Mouse (Mus musculus) embryonic facial prominence, embryonic 14.5 days (tissue): ENCODE results near the gene Abhd16a. TPM values are rescaled to one million over a fixed set of nuclear protein-coding genes. Genes with fewer than 3 reads are reported as not detected.
A peak's percentile ranks its signal among the peaks of the same experiment; 100 is the strongest.

Experiments
- ATAC-seq: fragments of 200-750 bp; cut with Nextera tagmentation; 2 replicates; pipeline ENCODE4 v1.8.0; 2017; ENCODE audit warnings: low read depth, moderate number of reproducible peaks, moderate TSS enrichment
- DNase-seq: peaks from one replicate; pipeline ENCODE4 v3.0.0-alpha.2; 2015; ENCODE audit warnings: low spot score
- H3K27ac ChIP-seq: fragments of 300-500 bp; sonication (generic); replicated peaks from 2 replicates; pipeline ENCODE4 v1.5.1; 2014; ENCODE audit warnings: low read depth, mild to moderate bottlenecking, low read length, moderate library complexity
- H3K27me3 ChIP-seq: fragments of 300-500 bp; sonication (generic); replicated peaks from 2 replicates; pipeline ENCODE4 v1.6.1; 2014; ENCODE audit warnings: low read length; ENCODE audit not compliant: control insufficient read depth, insufficient read depth
- H3K36me3 ChIP-seq: fragments of 300-500 bp; sonication (generic); 2 replicates; pipeline ENCODE4 v1.6.1; 2014; ENCODE audit warnings: low read length, mixed read lengths; ENCODE audit not compliant: control insufficient read depth, insufficient read depth
- H3K4me1 ChIP-seq: fragments of 300-500 bp; sonication (generic); 2 replicates; pipeline ENCODE4 v1.6.1; 2014; ENCODE audit warnings: antibody characterized with exemption, low read length; ENCODE audit not compliant: control insufficient read depth, insufficient read depth
- H3K4me2 ChIP-seq: fragments of 300-500 bp; sonication (generic); 2 replicates; pipeline ENCODE4 v1.6.1; 2014; ENCODE audit warnings: low read depth, mild to moderate bottlenecking, low read length, moderate library complexity, mixed read lengths
- H3K4me3 ChIP-seq: fragments of 300-500 bp; sonication (generic); 2 replicates; pipeline ENCODE4 v1.5.1; 2014; ENCODE audit warnings: low read depth, mild to moderate bottlenecking, low read length
- H3K9ac ChIP-seq: fragments of 300-500 bp; sonication (generic); 2 replicates; pipeline ENCODE4 v1.6.1; 2014; ENCODE audit warnings: low read depth, mild to moderate bottlenecking, low read length, moderate library complexity, mixed read lengths
- H3K9me3 ChIP-seq: fragments of 300-500 bp; sonication (generic); 2 replicates; pipeline ENCODE4 v1.6.1; 2016; ENCODE audit warnings: low read length; ENCODE audit not compliant: control insufficient read depth
- WGBS: fragments of 180-500 bp; shearing (Covaris S2); extraction: QIAGEN DNeasy Blood & Tissue Kit; methylation state at CpG from one replicate; pipeline ENCODE4 v1.1.7; 2014; 5-methylcytosine and 5-hydroxymethylcytosine counted together
- polyA plus RNA-seq: library from polyadenylated mRNA; unstranded; fragments of >200 nt; fragmentation: Nextera tagmentation; extraction: Ambion mirVana; gene quantifications from 2 replicates; pipeline ENCODE4 v1.2.1, GENCODE M21; 2014

Abhd16a gene
- polyA plus RNA-seq, 1 experiment from 2014 or later: 77.2 TPM

DNA sequence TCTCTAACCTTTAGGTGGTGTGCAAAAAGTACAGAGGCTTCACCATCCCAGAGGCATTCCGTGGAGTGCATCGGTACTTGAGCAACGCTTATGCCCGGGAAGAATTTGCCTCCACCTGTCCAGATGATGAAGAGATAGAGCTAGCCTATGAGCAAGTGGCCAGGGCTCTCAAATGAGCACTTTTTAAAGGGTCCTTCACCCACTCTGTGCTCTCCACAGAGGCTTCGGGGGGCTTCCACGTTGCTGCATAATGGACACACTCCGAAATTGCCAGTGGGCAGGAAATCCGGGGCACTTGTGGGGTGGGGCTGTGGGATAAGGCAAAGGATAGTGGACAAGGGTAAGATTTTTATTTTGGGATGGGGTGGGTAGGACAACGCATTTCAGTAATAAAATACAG is 30.7 kb upstream of the Abhd16a start:
- H3K36me3 ChIP-seq: peaks cover 72% of the 10 kb centered on the region
- 58% methylated on average over 9 of the region's 9 CpGs for WGBS
- H3K4me2 ChIP-seq: peak overlapping the region; percentile 86
- H3K27ac ChIP-seq: peak overlapping the region; percentile 92
- peak overlapping the region; percentile 65; the same call in 1 of the 2 replicates for H3K4me3 ChIP-seq
- no peak for ATAC-seq
- no peaks in the 10 kb centered on the region for H3K27me3 ChIP-seq
- H3K4me1 ChIP-seq: no peaks in the 10 kb centered on the region; the same call in 1 of the 2 replicates
- no peak for DNase-seq
- peak overlapping the region; percentile 85; the same call in 1 of the 2 replicates for H3K9ac ChIP-seq
- H3K9me3 ChIP-seq: no peaks in the 10 kb centered on the region

DNA sequence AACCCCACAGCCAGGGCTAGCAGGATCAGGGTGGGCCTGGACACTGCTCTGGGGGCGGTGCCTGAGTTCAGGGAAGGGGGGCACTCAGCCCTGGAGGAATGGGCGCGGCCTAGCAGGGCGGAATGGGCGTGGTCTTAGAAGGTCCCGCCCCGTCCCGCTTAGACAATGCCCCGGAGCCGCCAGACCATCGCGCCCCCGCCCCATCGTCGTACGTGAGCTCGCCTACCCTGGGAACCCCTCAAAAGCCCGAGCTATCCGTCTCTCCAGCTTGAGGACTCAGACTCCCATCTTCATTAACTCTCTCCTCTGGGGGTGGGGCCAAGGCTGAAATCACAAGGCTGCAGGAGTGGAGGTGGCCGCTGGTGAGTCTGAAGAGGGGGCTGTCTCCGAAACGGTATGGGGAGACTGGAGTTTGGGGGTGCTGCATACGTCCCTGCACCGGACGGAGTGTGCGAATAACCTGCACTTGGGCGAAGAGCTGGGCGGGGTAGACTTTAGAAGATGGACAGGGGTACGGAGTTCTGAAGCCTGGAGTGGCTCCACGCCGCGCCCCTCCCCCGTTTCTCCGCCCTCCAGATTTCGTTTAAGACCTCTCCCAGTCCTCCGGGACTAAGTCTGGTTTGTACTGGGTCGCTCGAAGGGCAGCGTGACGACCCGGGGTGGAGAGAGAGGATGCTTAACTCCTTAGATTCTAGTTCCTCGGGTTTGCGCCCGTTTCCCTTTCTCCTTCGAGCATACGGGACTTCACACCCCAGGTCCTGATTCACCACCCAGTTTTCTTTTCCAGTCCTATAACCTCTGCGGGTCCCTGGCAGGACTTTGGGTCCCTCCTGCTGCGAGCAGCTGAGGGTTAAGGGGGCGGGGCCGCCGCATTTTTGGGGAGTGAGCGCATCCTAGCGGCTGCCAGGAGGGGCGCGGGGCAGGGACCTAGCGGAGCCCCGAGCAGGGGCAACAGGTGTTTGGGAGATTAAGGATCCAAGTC is 29.9 kb upstream of the Abhd16a start, which contains the start of gene Ddah2:
Ddah2 (plus strand) TSS at position 125 of the 982 bp plus-strand sequence.
- Histone ChIP-seq H3K9ac (peak within 1 kb of the TSS; percentile 85), H3K27me3 (no peaks in the 10 kb centered on the region), H3K27ac (peak within 1 kb of the TSS; percentile 92), H3K4me2 (peak within 1 kb of the TSS; percentile 86), H3K36me3 (peaks cover 63% of the 10 kb centered on the region), H3K4me3 (peak within 1 kb of the TSS; percentile 65), H3K4me1 (no peaks in the 10 kb centered on the region; the same call in 1 of the 2 replicates), H3K9me3 (no peaks in the 10 kb centered on the region)
- ATAC-seq (peak; percentile 90), DNase-seq (peak; percentile 98)
- under 1% methylated on average over 55 of the region's 57 CpGs for WGBS

DNA sequence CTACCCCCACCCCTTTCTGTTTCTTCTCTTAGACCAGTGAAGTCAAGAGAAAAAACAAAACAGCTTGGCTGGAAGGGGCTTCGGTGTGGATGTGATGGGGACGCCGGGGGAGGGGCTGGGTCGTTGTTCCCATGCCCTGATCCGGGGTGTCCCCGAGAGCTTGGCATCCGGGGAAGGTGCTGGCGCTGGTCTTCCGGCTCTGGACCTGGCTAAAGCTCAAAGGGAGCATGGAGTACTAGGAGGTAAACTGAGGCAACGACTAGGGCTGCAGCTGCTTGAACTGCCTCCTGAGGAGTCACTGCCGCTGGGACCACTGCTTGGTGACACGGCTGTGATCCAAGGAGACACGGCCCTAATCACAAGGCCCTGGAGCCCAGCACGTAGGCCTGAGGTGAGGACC is 29.0 kb upstream of the Abhd16a start:
- peaks cover under 1% of the 10 kb centered on the region; the same call in 1 of the 2 replicates for H3K27me3 ChIP-seq
- ATAC-seq: no peak
- H3K36me3 ChIP-seq: peaks cover 57% of the 10 kb centered on the region
- peaks cover 6% of the 10 kb centered on the region; the same call in 1 of the 2 replicates for H3K4me1 ChIP-seq
- H3K4me3 ChIP-seq: peak overlapping the region; percentile 65
- WGBS: 27% methylated on average over 14 of the region's 14 CpGs
- peak overlapping the region; percentile 92; the same call in 1 of the 2 replicates for H3K27ac ChIP-seq
- H3K9ac ChIP-seq: peak overlapping the region; percentile 85
- no peak for DNase-seq
- peak overlapping the region; percentile 86 for H3K4me2 ChIP-seq
- H3K9me3 ChIP-seq: no peaks in the 10 kb centered on the region

DNA sequence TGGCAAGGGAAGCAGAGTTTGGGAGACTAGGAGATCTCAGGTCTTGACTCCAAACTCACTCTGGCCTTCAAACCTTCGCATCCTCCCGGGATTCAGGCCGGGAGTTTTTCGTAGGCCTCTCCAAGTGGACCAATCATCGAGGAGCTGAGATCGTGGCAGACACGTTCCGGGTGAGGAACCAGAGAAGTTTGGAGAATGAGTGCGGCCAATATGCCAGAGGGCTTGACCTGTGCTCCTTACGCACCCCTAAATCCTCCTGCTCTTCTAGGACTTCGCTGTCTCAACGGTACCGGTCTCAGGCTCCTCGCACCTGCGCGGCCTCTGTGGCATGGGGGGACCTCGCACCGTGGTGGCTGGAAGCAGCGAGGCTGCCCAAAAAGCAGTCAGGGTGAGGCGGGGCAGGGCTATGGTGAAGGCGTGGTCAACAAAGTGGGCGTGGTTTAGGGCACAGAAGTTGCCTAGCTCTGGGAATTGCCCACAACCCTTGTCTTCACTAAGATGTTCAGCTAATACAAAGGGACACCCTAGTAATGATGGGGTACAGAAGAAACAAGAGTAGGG is 28.2 kb upstream of the Abhd16a start:
- no peaks in the 10 kb centered on the region for H3K9me3 ChIP-seq
- H3K4me3 ChIP-seq: peak overlapping the region; percentile 65
- peaks cover 49% of the 10 kb centered on the region for H3K36me3 ChIP-seq
- DNase-seq: no peak
- H3K27me3 ChIP-seq: peaks cover 7% of the 10 kb centered on the region
- ATAC-seq: no peak
- H3K27ac ChIP-seq: no peak overlapping the region
- H3K4me2 ChIP-seq: peak overlapping the region; percentile 86
- WGBS: 58% methylated on average over 22 of the region's 22 CpGs
- peaks cover 6% of the 10 kb centered on the region; the same call in 1 of the 2 replicates for H3K4me1 ChIP-seq
- peak overlapping the region; percentile 85 for H3K9ac ChIP-seq

DNA sequence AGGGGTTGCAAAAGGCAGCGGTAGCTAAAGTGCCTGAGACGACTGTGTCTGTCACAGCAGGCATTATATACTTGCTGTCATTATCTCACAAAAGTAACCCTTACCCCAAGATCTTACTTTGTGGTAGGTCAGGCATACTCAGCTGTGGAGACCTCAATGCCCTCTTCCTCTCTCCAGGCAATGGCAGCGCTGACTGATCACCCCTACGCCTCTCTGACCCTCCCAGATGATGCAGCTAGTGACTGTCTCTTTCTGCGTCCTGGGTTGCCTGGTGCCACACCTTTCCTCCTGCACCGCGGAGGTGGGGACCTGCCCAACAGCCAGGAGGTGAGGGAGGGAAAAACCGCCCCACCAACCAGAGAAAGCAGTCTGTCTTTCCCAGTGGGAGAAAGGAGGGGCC is 27.8 kb upstream of the Abhd16a start:
- DNase-seq: no peak
- Histone ChIP-seq H3K4me1 (peaks cover 6% of the 10 kb centered on the region; the same call in 1 of the 2 replicates), H3K4me2 (peak overlapping the region; percentile 86), H3K9ac (no peak overlapping the region), H3K36me3 (peaks cover 44% of the 10 kb centered on the region), H3K27me3 (peaks cover 10% of the 10 kb centered on the region), H3K9me3 (no peaks in the 10 kb centered on the region), H3K27ac (no peak overlapping the region), H3K4me3 (no peak overlapping the region)
- ATAC-seq: no peak
- 74% methylated on average over 8 of the region's 8 CpGs for WGBS

DNA sequence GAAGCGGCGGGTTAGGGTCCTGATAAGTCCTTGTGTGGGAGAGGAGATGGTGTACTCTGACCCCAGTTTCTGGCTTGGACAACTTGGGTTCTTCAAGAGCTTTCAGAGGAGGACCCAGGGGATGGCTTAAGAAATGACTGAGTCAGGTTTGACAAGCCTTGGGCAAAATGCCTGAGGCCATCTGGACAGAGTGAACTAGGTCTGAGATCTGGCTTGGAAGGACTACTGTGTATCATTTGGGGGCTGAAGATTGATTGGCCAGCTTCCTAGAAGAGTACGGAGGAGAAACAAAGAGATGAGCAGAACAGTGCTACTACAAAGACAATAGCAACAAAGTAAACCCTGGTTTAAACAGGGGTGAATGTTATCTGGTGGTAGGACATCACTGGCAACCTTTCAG is 25.6 kb upstream of the Abhd16a start:
- no peak overlapping the region for H3K9ac ChIP-seq
- no peak overlapping the region for H3K4me3 ChIP-seq
- H3K27me3 ChIP-seq: peaks cover 20% of the 10 kb centered on the region
- no peak overlapping the region for H3K4me2 ChIP-seq
- no peaks in the 10 kb centered on the region for H3K9me3 ChIP-seq
- H3K27ac ChIP-seq: no peak overlapping the region
- DNase-seq: no peak
- 93% methylated on average over 3 of the region's 3 CpGs for WGBS
- peaks cover 27% of the 10 kb centered on the region for H3K36me3 ChIP-seq
- peaks cover 6% of the 10 kb centered on the region; the same call in 1 of the 2 replicates for H3K4me1 ChIP-seq
- no peak for ATAC-seq

DNA sequence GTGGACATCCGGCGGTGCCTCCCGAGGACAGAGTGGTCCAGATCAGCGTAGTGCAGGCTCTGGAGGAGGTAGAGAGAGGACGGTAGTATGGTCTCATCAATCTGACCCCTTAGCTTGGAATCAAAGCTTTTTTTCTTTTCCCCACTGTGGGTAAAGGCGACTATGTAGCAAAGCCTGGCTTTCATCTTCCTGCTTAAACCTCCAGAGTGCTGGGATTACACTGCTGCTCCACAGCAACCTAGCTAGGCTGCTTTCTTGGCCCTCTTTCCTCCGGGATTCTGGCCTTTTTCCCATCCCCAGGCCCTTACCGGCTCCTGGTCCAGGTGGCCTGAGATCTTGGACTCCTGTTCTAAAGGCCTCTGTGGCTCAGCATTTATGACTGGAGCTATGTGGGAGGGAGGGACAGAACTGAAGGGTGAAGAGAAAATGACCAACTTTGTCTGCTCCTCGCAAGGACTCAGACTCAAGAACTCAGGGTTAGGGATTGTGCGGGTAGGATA is 24.6 kb upstream of the Abhd16a start:
- peaks cover 6% of the 10 kb centered on the region; the same call in 1 of the 2 replicates for H3K4me1 ChIP-seq
- H3K9me3 ChIP-seq: no peaks in the 10 kb centered on the region
- ATAC-seq (no peak), DNase-seq (no peak)
- peaks cover 20% of the 10 kb centered on the region for H3K27me3 ChIP-seq
- H3K36me3 ChIP-seq: peaks cover 27% of the 10 kb centered on the region
- peak overlapping the region; percentile 34 for H3K4me3 ChIP-seq
- peak overlapping the region; percentile 54 for H3K27ac ChIP-seq
- WGBS: 21% methylated on average over 9 of the region's 10 CpGs
- H3K4me2 ChIP-seq: peak overlapping the region; percentile 61
- peak overlapping the region; percentile 56; the same call in 1 of the 2 replicates for H3K9ac ChIP-seq
